Mouse (Mus musculus) liver, embryonic 13.5 days (tissue): ENCODE results near the gene Crxos. TPM values are rescaled to one million over a fixed set of nuclear protein-coding genes. Genes with fewer than 3 reads are reported as not detected.

Experiments
- ATAC-seq: fragments of 200-750 bp; cut with Nextera tagmentation; 2 replicates; pipeline ENCODE4 v1.8.0; 2017; ENCODE audit warnings: low read depth, mild to moderate bottlenecking, moderate number of reproducible peaks, moderate library complexity
- DNase-seq: peaks from one replicate; pipeline ENCODE4 v3.0.0; 2022
- H3K27ac ChIP-seq: fragments of 300-500 bp; sonication (generic); 2 replicates; pipeline ENCODE4 v1.5.1; 2015; ENCODE audit warnings: moderate library complexity, mild to moderate bottlenecking, inconsistent platforms
- H3K27me3 ChIP-seq: fragments of 300-500 bp; sonication (generic); 2 replicates; pipeline ENCODE4 v1.6.1; 2015; ENCODE audit warnings: mild to moderate bottlenecking, inconsistent platforms
- H3K36me3 ChIP-seq: fragments of 300-500 bp; sonication (generic); 2 replicates; pipeline ENCODE4 v1.6.1; 2015; ENCODE audit warnings: mild to moderate bottlenecking, inconsistent platforms
- H3K4me1 ChIP-seq: fragments of 300-500 bp; sonication (generic); replicated peaks from 2 replicates; pipeline ENCODE4 v1.6.1; 2015; ENCODE audit warnings: inconsistent platforms
- H3K4me2 ChIP-seq: fragments of 300-500 bp; sonication (generic); 2 replicates; pipeline ENCODE4 v1.6.1; 2015; ENCODE audit warnings: inconsistent platforms, mild to moderate bottlenecking, moderate library complexity
- H3K4me3 ChIP-seq: fragments of 300-500 bp; sonication (generic); replicated peaks from 2 replicates; pipeline ENCODE4 v1.5.1; 2015; ENCODE audit warnings: mild to moderate bottlenecking, inconsistent platforms
- H3K9ac ChIP-seq: fragments of 300-500 bp; sonication (generic); 2 replicates; pipeline ENCODE4 v1.6.1; 2015; ENCODE audit warnings: mild to moderate bottlenecking, inconsistent platforms
- H3K9me3 ChIP-seq: fragments of 300-500 bp; sonication (generic); replicated peaks from 2 replicates; pipeline ENCODE4 v1.6.1; 2016; ENCODE audit warnings: inconsistent platforms
- WGBS: fragments of 180-500 bp; shearing (Covaris S2); methylation state at CpG from one replicate; pipeline ENCODE4 v1.1.7; 2015; ENCODE audit not compliant: insufficient replicate concordance; 5-methylcytosine and 5-hydroxymethylcytosine counted together
- polyA plus RNA-seq: library from polyadenylated mRNA; unstranded; fragments of >200 nt; fragmentation: Nextera tagmentation; extraction: Ambion mirVana; gene quantifications from 2 replicates; pipeline ENCODE4 v1.2.1, GENCODE M21; 2015

Gene Crxos
- polyA plus RNA-seq, 1 experiment from 2014 or later = not detected

DNA sequence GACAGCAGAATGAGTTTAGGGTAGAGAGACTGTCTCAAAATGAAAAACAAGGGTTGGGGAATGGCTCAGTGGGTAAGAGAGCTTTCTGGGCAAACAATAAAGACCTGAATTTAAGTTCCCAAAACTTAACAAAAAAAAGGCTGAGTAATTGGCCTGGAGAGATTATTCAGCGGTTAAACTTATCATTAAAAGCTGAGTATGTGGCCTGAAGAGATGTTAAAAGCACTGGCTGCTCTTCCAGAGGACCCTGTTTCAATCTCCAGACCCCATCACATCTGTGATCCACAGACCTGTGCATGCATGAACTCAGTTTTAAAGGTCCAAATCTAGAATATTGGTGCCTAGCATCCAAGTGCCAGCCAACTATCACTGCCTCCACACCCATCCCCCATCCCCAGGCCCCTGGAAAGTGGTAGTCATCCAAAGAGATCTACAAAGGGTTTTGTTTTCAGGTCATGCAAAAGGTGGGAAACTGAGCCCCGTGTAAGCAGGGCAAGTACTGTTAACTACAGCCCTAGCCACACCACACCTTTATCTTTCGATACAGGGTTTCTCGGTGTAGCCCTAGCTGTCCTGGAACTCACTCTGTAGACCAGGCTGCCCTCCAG is 65.3 kb downstream of the Crxos start:
- 25% methylated on average over 4 of the region's 4 CpGs for WGBS
- Histone ChIP-seq H3K27ac (peak overlapping the region; percentile 87), H3K4me2 (peak overlapping the region; percentile 75)

DNA sequence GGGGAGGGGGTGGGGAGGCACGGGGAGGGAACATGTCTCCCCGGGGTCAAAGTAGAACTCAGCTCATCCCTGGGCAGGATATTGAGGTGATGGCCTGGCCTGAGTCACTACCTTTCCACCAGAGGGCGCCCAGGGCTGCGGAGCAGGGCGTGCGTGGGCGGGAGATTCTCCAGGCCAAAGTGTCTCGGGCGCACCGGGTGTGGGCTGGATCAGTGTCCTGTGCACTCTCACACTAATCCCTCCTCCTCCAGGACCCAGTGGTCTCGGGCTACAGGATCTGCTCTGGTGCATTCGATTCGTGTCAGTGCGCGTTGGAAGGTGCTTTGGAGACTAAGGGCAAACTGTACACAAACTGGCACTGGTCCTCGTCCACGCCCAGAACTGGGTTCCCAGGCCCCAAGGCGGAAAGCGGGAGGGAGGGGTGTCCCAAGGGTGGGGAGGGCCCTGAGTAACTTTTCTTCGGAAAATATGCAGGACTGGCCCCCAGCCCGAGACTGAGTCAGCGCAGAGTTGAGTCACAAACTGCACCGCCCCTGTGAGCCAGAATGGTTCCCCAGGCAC is 66.0 kb downstream of the Crxos start:
- Histone ChIP-seq H3K27ac (peak overlapping the region; percentile 87), H3K9me3 (peaks cover 3% of the 10 kb centered on the region; the same call in 1 of the 2 replicates), H3K27me3 (peaks cover 9% of the 10 kb centered on the region; the same call in 1 of the 2 replicates), H3K4me3 (peak overlapping the region; percentile 44), H3K9ac (peak overlapping the region; percentile 70), H3K4me1 (peaks cover 88% of the 10 kb centered on the region), H3K4me2 (peak overlapping the region; percentile 75), H3K36me3 (peaks cover 18% of the 10 kb centered on the region)
- peak; percentile 65 for ATAC-seq
- DNase-seq = peak; percentile 79
- WGBS = 3% methylated on average over 23 of the region's 23 CpGs

More for the DNA sequence above, 65.3 kb downstream of the Crxos start:
- no peak for DNase-seq
- peaks cover 84% of the 10 kb centered on the region for H3K4me1 ChIP-seq
- H3K9ac ChIP-seq = 0 out of 2 replicates have a peak overlapping the region, but pooled peaks have one; percentile 70
- H3K27me3 ChIP-seq = peaks cover 9% of the 10 kb centered on the region; the same call in 1 of the 2 replicates
- H3K36me3 ChIP-seq = peaks cover 22% of the 10 kb centered on the region
- H3K9me3 ChIP-seq = no peaks in the 10 kb centered on the region
- no peak overlapping the region for H3K4me3 ChIP-seq
- no peak for ATAC-seq

DNA sequence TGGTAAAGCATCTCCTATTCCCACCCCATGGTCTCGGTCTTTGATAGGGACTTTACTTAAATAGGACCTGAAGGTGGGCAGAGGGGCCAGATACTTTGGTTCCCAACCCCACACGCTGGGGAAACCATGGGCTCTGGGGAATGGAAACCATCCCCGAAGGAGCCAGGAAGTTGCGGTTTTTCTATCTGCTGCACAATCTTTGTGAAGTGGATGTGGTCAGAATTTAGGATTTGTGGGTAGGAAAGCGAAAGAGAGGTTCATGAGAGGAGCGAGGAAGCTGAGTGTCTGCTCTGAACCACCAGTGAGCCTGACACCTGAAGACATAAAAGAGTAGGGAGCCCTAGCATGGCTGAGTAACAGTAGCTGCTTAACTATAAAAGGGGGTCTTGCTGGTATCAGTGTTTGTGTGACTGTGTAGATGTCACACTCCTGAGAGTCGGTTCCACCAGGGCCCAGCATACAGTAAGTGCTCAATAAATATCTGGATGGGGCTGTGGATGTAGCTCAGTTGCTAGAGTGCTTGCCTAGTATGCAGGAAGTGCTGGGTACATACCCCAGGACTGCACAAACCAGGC is 66.9 kb downstream of the Crxos start:
- peaks cover 9% of the 10 kb centered on the region; the same call in 1 of the 2 replicates for H3K27me3 ChIP-seq
- H3K4me2 ChIP-seq = peak overlapping the region; percentile 75
- no peak overlapping the region for H3K9ac ChIP-seq
- WGBS = 34% methylated on average over 7 of the region's 7 CpGs
- H3K4me1 ChIP-seq = peaks cover 91% of the 10 kb centered on the region
- no peak for ATAC-seq
- peaks cover 10% of the 10 kb centered on the region for H3K36me3 ChIP-seq
- H3K9me3 ChIP-seq = peaks cover 3% of the 10 kb centered on the region; the same call in 1 of the 2 replicates
- no peak overlapping the region for H3K4me3 ChIP-seq
- H3K27ac ChIP-seq = no peak overlapping the region
- DNase-seq = no peak

DNA sequence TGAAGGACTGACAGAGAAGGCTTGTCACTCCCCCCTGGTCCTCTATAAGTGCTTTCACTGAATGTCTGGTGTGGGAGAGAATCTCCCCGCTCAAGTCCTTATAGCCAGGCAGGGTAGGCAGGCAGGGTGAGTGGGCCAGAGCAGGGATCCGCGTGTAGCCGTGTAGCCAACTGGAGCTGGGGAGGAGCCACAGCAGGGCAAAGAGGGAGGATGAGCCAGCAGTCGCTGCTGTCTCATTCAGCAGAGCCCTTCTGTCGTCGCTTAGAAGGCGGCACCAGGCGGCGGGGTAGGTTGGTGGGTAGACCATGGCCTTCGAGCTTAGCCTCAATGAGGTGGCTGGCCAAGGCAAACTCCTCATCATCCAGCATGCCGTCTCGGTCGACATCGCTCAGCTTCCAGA is 67.6 kb downstream of the Crxos start:
- WGBS = 78% methylated on average over 15 of the region's 15 CpGs
- Histone ChIP-seq H3K9ac (no peak overlapping the region), H3K36me3 (peaks cover 3% of the 10 kb centered on the region; the same call in 1 of the 2 replicates), H3K27me3 (peaks cover 9% of the 10 kb centered on the region; the same call in 1 of the 2 replicates), H3K4me2 (no peak overlapping the region), H3K27ac (no peak overlapping the region), H3K4me3 (no peak overlapping the region), H3K4me1 (peaks cover 91% of the 10 kb centered on the region), H3K9me3 (peaks cover 3% of the 10 kb centered on the region; the same call in 1 of the 2 replicates)
- ATAC-seq = no peak
- no peak for DNase-seq

DNA sequence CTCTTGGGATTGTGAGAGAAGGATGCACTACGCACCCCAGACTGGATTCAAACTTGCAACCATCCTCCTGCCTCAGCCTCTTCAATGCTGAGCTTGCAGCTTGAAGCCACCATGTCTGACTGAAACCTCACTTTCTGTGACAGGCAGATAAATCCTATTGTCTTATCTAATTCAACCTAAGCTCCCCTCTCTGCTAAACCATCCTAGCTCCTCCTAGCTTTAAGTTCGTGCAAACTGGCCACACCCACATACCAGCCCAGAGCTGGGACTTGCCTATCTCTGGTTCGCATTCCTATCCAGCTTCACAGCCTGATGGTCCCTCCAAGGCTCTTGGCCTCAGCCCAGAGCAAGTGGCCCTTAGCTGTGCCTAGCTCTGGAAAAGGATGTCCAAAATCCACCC is 70.0 kb downstream of the Crxos start:
- H3K4me1 ChIP-seq = peaks cover 86% of the 10 kb centered on the region
- WGBS = 24% methylated on average over 3 of the region's 3 CpGs

More for the DNA sequence above, 70.0 kb downstream of the Crxos start:
- peak; percentile 82 for DNase-seq
- Histone ChIP-seq H3K27me3 (peaks cover 21% of the 10 kb centered on the region), H3K27ac (peak overlapping the region; percentile 69), H3K9me3 (peaks cover 3% of the 10 kb centered on the region; the same call in 1 of the 2 replicates), H3K9ac (peak overlapping the region; percentile 40; the same call in 1 of the 2 replicates), H3K4me2 (peak overlapping the region; percentile 25), H3K36me3 (0 out of 2 replicates have a peak, but pooled peaks cover 7% of the 10 kb centered on the region), H3K4me3 (no peak overlapping the region)
- ATAC-seq = peak; percentile 85

Other genes with a start within 250 kb of the Crxos start
- not detected in 2 replicates for gene Obox3, start 242.7 kb upstream of the Crxos start, polyA plus RNA-seq
- not detected in 2 replicates for gene Obox5, start 132.5 kb upstream of the Crxos start, polyA plus RNA-seq
- gene Obox6, start 42.9 kb upstream of the Crxos start, polyA plus RNA-seq = not detected in 2 replicates
- gene Crx, start 2.6 kb upstream of the Crxos start, polyA plus RNA-seq = not detected in 2 replicates
- 368 and 374 TPM in 2 replicates for gene Selenow, start 39.8 kb downstream of the Crxos start, polyA plus RNA-seq
- gene Nop53, start 63.5 kb downstream of the Crxos start, polyA plus RNA-seq = 122 and 132 TPM in 2 replicates
- 3.9 and 4.6 TPM in 2 replicates for gene Ehd2, start 85.0 kb downstream of the Crxos start, polyA plus RNA-seq
- gene Bicra, start 165.3 kb downstream of the Crxos start, polyA plus RNA-seq = 1.4 TPM in 2 replicates
- gene Zfp541, start 179.2 kb downstream of the Crxos start, polyA plus RNA-seq = 0.02 TPM in 1 of 2 replicates, not detected in the other
- 159 and 165 TPM in 2 replicates for gene Napa, start 215.8 kb downstream of the Crxos start, polyA plus RNA-seq
- gene Kptn, start 237.3 kb downstream of the Crxos start, polyA plus RNA-seq = 11.1 and 11.5 TPM in 2 replicates
- not detected in 2 replicates for gene Slc8a2, start 247.2 kb downstream of the Crxos start, polyA plus RNA-seq